Mouse (Mus musculus): ENCODE results near the gene Hmg20a. TPM values are rescaled to one million over a fixed set of nuclear protein-coding genes. Genes with fewer than 3 reads are reported as not detected.

Gene Hmg20a
- total RNA-seq, 1 experiment: 11.5 TPM

DNA sequence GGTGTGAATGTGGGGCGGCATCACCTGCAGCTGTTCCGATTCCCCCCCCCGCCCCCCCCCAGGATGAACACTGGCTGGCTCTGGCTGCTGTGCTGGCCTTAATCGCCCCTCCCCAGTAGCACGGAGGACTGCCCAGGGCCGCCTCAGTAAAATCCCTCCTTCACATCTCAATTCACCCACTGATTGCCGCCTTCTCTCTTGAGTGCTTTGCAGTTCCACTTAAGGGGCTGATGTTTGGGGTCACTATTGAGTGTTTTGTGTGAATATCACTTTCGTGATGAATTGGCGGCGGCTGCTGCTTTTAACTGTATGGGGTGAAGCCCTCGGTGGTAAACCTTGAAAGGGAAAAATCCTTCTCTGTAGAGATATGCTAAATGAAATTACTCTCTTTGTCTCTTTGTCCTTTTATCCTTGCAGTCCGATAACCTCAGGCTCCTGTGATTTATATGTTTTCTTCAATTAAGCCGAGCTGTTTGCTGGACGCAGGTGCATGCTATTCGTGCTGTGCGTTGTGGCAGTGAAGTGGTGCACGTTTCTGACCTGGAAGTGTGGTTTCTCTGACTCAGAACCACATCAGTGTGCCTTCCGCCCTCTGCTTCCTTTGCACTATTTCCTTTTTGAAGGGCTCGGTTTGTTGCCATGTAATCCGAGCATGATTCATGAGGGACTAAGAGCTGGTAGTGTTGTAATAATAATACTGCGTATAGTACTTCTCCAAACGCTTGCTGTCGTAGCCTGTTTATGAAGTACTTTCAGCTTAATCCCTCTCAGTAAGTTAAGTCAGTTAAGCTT lies 46.6 kb downstream of the Hmg20a start:
- H3K4me1 ChIP-seq (ENCODE audit: control insufficient read depth in 2 of 2, insufficient read depth in 2 of 2, low read length in 2 of 2, poor library complexity in 1 of 2): peaks cover 3 to 4% of the 10 kb centered on the region in 2 experiments; a peak in 1 of 4 replicates
- H3K9me3 ChIP-seq (ENCODE audit: control insufficient read depth, insufficient read depth, low read depth, low read length): no peaks in the 10 kb centered on the region
- no peak overlapping the region for H3K9ac ChIP-seq (ENCODE audit: insufficient read depth, low read depth, low read length, poor library complexity, severe bottlenecking)
- H3K36me3 ChIP-seq (ENCODE audit: control insufficient read depth, insufficient read depth, low read length, poor library complexity, severe bottlenecking): peaks cover 3% of the 10 kb centered on the region; the same call in 1 of the 2 replicates
- H3K27ac ChIP-seq (ENCODE audit: insufficient read depth, low read depth, low read length, poor library complexity, severe bottlenecking): no peak overlapping the region
- no peak overlapping the region for H3K4me3 ChIP-seq (ENCODE audit: insufficient read depth in 1 of 2, low read depth in 1 of 2, low read length in 2 of 2, poor library complexity in 1 of 2, severe bottlenecking in 1 of 2)
- in situ Hi-C loops (cut with MboI; ENCODE audit: low sequenced_read_pairs in 2 of 2, unreplicated experiment in 2 of 2): no loop called here
- DNase-seq (ENCODE audit: low read depth, low spot score): no peak
- TF ChIP-seq HCFC1 (IDR thresholded peaks at IDR 0.05; ENCODE audit: borderline replicate concordance, insufficient read depth, low read length) (no peak), ZNF384 (IDR thresholded peaks at IDR 0.05; ENCODE audit: low read depth, low read length) (no peak), ZC3H11A (IDR thresholded peaks at IDR 0.05; ENCODE audit: borderline replicate concordance, low read depth, low read length) (no peak), CHD2 (IDR thresholded peaks at IDR 0.05; ENCODE audit: low read depth, low read length) (no peak), MAFK (IDR thresholded peaks at IDR 0.05; ENCODE audit: insufficient read depth, low read depth, low read length) (no peak)

GRCm38 (mm10) chr9:56466251-56466650 lies 47.8 kb downstream of the Hmg20a start:
- TF ChIP-seq CHD2 (IDR thresholded peaks at IDR 0.05; ENCODE audit: low read depth, low read length) (no peak), MAFK (IDR thresholded peaks at IDR 0.05; ENCODE audit: insufficient read depth, low read depth, low read length) (no peak), ZNF384 (IDR thresholded peaks at IDR 0.05; ENCODE audit: low read depth, low read length) (no peak), ZC3H11A (IDR thresholded peaks at IDR 0.05; ENCODE audit: borderline replicate concordance, low read depth, low read length) (no peak), HCFC1 (IDR thresholded peaks at IDR 0.05; ENCODE audit: borderline replicate concordance, insufficient read depth, low read length) (no peak)
- Histone ChIP-seq H3K9me3 (ENCODE audit: control insufficient read depth, insufficient read depth, low read depth, low read length) (no peaks in the 10 kb centered on the region), H3K36me3 (ENCODE audit: control insufficient read depth, insufficient read depth, low read length, poor library complexity, severe bottlenecking) (peaks cover 3% of the 10 kb centered on the region; the same call in 1 of the 2 replicates), H3K4me1 (ENCODE audit: control insufficient read depth in 2 of 2, insufficient read depth in 2 of 2, low read length in 2 of 2, poor library complexity in 1 of 2) (peaks cover 7 to 9% of the 10 kb centered on the region in 2 experiments; a peak in 3 of 4 replicates), H3K27ac (ENCODE audit: insufficient read depth, low read depth, low read length, poor library complexity, severe bottlenecking) (no peak overlapping the region), H3K4me3 (ENCODE audit: insufficient read depth in 1 of 2, low read depth in 1 of 2, low read length in 2 of 2, poor library complexity in 1 of 2, severe bottlenecking in 1 of 2) (no peak overlapping the region), H3K9ac (ENCODE audit: insufficient read depth, low read depth, low read length, poor library complexity, severe bottlenecking) (no peak overlapping the region)
- in situ Hi-C loops (cut with MboI; ENCODE audit: low sequenced_read_pairs in 2 of 2, unreplicated experiment in 2 of 2): no loop called here
- no peak for DNase-seq (ENCODE audit: low read depth, low spot score)

DNA sequence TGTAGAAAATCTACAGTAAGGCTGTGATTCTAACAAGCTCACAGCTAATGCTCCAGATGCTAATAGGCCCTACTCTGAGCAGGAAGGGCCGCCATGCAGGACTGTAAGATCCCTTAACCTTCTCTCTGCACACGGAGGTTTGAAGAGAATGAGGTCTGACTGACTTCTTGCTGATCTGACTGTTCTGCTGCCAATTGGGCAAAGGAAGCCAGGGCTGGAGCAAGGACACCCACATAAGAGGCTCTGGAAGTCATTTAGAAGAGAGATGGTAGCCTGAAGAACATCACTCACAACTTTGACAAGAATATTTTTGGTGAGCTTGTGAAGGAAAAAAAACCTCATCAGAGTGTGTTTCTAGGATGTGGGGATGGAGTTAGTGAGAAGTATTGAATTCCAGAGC lies 51.2 kb downstream of the Hmg20a start:
- no peak for DNase-seq (ENCODE audit: low read depth, low spot score)
- Histone ChIP-seq H3K36me3 (ENCODE audit: control insufficient read depth, insufficient read depth, low read length, poor library complexity, severe bottlenecking) (peaks cover 6% of the 10 kb centered on the region; the same call in 1 of the 2 replicates), H3K9me3 (ENCODE audit: control insufficient read depth, insufficient read depth, low read depth, low read length) (no peaks in the 10 kb centered on the region), H3K4me3 (ENCODE audit: insufficient read depth in 1 of 2, low read depth in 1 of 2, low read length in 2 of 2, poor library complexity in 1 of 2, severe bottlenecking in 1 of 2) (no peak overlapping the region), H3K9ac (ENCODE audit: insufficient read depth, low read depth, low read length, poor library complexity, severe bottlenecking) (no peak overlapping the region), H3K27ac (ENCODE audit: insufficient read depth, low read depth, low read length, poor library complexity, severe bottlenecking) (no peak overlapping the region), H3K4me1 (ENCODE audit: control insufficient read depth in 2 of 2, insufficient read depth in 2 of 2, low read length in 2 of 2, poor library complexity in 1 of 2) (peaks cover 7% of the 10 kb centered on the region in 2 experiments; a peak in 3 of 4 replicates)
- TF ChIP-seq ZC3H11A (IDR thresholded peaks at IDR 0.05; ENCODE audit: borderline replicate concordance, low read depth, low read length) (no peak), MAFK (IDR thresholded peaks at IDR 0.05; ENCODE audit: insufficient read depth, low read depth, low read length) (no peak), ZNF384 (IDR thresholded peaks at IDR 0.05; ENCODE audit: low read depth, low read length) (no peak), CHD2 (IDR thresholded peaks at IDR 0.05; ENCODE audit: low read depth, low read length) (no peak), HCFC1 (IDR thresholded peaks at IDR 0.05; ENCODE audit: borderline replicate concordance, insufficient read depth, low read length) (no peak)
- in situ Hi-C loops (cut with MboI; ENCODE audit: low sequenced_read_pairs in 2 of 2, unreplicated experiment in 2 of 2): no loop called here

- DNase-seq (ENCODE audit: low read depth, low spot score): no peak
- in situ Hi-C loops (cut with MboI; ENCODE audit: low sequenced_read_pairs in 2 of 2, unreplicated experiment in 2 of 2): no loop called here
- no peak overlapping the region for H3K9ac ChIP-seq (ENCODE audit: insufficient read depth, low read depth, low read length, poor library complexity, severe bottlenecking)
- peaks cover 6% of the 10 kb centered on the region; the same call in 1 of the 2 replicates for H3K36me3 ChIP-seq (ENCODE audit: control insufficient read depth, insufficient read depth, low read length, poor library complexity, severe bottlenecking)
- no peak for TF ChIP-seq HCFC1 (IDR thresholded peaks at IDR 0.05; ENCODE audit: borderline replicate concordance, insufficient read depth, low read length)
- TF ChIP-seq ZNF384 (IDR thresholded peaks at IDR 0.05; ENCODE audit: low read depth, low read length): no peak
- TF ChIP-seq MAFK (IDR thresholded peaks at IDR 0.05; ENCODE audit: insufficient read depth, low read depth, low read length): no peak
- TF ChIP-seq ZC3H11A (IDR thresholded peaks at IDR 0.05; ENCODE audit: borderline replicate concordance, low read depth, low read length): no peak
- no peak for TF ChIP-seq CHD2 (IDR thresholded peaks at IDR 0.05; ENCODE audit: low read depth, low read length)
- H3K27ac ChIP-seq (ENCODE audit: insufficient read depth, low read depth, low read length, poor library complexity, severe bottlenecking): no peak overlapping the region
- no peaks in the 10 kb centered on the region for H3K9me3 ChIP-seq (ENCODE audit: control insufficient read depth, insufficient read depth, low read depth, low read length)
- H3K4me1 ChIP-seq (ENCODE audit: control insufficient read depth in 2 of 2, insufficient read depth in 2 of 2, low read length in 2 of 2, poor library complexity in 1 of 2): peaks cover 6 to 7% of the 10 kb centered on the region in 2 experiments; a peak in 3 of 4 replicates
- no peak overlapping the region for H3K4me3 ChIP-seq (ENCODE audit: insufficient read depth in 1 of 2, low read depth in 1 of 2, low read length in 2 of 2, poor library complexity in 1 of 2, severe bottlenecking in 1 of 2)
These were observed 51.9 kb downstream of the Hmg20a start for GRCm38 (mm10) chr9:56470291-56470690.

Data from ES-E14 (cell line).